Mouse (Mus musculus): ENCODE data around the gene Dppa3. TPM values are rescaled to one million over a fixed set of nuclear protein-coding genes. Genes with fewer than 3 reads are reported as not detected.
"Not testable (repeated sequence)": the region's sequence is repeated elsewhere in the genome, so short reads cannot be mapped to it uniquely, and the experiment has no call there.

Dppa3 gene
- total RNA-seq, 4 experiments from 2014 or later = not detected

DNA sequence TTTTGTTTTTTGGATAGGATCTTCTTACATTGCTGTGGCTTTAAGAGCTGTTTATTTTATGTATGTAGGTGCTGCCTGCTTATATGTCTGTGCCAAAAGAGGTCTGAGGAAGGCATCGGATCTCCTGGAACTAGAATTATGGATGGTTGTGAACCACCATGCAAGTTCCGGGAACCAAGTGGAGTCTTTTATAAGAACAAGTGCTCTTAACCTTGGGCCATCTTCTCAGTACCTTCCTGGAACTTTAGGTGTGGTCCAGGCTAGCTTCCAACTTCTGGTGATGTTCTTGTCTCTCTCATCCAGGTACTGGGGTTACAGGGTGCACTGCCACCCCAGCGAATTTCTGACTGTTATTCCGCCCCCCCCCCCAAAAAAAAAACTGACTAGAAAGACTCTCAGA is 13.8 kb upstream of the Dppa3 start:
- no peak for DNase-seq (ENCODE audit: low spot score)

DNA sequence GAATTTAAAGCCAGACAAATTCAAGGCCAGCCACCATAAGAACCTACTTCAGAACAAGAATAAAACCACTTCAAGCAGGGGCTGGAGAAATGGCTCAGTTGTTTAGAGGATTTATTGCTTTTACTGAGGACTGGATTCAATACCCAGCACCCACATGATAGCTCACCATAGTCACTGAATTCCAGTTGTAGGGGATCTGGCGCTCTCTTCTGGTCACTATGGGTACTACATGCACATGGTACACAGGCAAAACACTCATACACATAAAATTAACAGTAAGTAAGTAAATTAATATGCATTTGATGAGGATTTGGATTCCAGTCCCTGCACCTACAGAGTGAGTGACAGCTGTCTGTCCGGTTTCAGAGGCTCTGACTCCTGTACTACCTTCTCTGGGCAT is 12.2 kb upstream of the Dppa3 start:
- DNase-seq (ENCODE audit: low spot score) = no peak

DNA sequence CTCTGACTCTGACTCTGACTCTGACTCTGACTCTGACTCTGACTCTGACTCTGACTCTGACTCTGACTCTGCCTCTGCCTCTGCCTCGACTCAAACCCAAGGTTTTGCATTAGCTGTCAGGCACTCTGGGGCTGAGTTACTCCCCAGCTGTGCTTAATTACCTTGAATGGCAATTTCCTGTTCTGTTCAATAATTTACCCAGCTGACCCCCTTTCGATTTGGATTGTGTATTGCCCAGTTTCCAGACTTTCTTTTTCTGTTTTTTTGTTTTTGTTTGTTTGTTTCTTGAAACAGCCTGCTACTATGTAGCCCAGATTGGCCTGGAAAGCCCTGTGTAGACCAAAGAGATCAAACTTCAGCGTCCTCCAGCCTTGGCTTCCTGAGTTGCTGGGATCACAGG is 10.2 kb upstream of the Dppa3 start:
- DNase-seq (ENCODE audit: low spot score) = no peak

DNA sequence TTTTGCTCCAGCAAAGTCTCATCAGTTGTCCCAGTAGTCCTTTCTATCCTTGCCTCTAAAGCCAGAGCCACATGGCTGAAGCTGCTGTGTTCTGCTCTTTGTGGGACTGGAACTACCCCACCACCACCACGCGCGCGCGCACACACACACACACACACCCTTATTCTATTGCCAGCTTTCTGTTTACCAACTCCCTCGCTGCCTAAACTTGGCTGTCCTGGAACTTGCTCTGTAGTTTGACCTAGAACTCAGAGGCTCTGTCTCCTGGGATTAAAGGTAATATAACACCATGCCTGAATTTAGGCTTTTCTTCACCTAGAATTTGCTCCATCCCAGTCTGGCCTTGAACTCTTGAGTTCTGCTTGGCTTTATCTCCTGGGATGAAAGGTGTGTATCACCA is 5.1 kb upstream of the Dppa3 start:
- DNase-seq (ENCODE audit: low spot score) = no peak

DNA sequence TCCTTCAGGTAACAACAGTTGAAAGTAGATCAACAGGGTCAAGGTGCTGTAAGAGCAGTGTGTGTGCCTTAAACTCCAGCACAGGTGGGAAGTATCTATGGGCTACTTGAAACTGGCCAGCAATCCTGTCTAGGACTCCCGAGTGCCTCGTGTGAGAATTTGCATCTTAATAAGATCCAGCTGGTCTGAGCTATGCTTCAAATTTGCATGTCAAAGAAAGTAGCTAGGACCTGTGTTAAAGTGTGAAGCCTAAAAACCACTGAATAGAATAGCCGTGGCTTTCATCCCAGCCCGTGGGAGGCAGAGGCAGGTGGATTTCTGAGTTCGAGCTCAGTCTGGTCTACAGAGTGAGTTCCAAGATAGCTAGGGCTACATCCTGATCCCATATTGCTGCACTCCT is 1.7 kb upstream of the Dppa3 start:
- DNase-seq (ENCODE audit: low spot score) = no peak

DNA sequence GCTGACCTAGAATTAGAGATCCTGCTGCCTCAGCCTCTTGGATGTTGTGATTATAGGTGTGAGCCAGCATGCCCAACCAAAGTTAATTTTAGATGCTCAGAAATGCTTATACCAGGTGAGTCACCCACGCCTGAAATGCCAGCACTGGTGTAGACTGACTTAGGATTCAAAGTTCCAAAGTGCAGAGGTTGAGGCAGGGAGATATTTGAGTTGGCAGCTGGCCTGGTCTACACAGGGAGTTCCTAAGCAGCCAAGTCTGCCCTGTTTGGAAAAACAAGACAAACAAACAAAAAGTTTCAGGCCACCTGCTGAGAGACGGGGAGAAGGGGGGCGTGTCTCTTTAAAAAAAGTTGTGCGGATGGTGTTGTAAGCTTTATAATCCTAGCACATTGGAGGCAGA is 1.1 kb upstream of the Dppa3 start:
- DNase-seq (ENCODE audit: low spot score) = no peak

DNA sequence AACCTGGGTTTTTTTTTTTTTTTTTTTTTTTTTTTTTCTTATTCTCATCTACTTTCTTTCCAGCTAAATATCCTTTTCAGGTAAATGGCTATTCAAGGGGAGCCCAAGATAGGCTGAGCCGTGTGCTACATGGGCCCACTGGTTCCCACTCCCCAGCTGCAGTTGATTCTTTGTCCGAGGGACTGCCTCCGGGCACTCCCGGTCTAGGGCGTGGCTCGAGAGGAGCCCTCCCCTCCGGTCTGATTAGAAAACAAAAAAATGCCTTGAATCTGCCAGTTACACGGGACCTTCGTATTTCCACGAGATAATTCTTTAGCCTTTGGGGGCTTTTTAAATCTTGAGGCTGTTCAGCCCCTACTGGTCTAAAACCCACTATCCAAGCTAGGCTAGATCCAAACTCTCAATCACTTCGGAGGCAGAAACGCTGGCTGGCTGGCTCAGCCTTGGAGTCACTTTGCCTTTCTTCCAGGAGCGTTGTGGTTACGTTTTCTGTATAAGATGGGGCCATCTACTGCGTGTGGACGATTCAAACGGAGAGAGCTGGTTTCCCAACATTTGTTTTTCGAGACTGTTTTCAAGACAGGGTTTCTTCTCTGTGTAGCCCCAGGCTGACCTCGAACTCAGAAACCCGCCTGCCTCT is 1.4 kb downstream of the Dppa3 start:
- no peak for DNase-seq (ENCODE audit: low spot score)

DNA sequence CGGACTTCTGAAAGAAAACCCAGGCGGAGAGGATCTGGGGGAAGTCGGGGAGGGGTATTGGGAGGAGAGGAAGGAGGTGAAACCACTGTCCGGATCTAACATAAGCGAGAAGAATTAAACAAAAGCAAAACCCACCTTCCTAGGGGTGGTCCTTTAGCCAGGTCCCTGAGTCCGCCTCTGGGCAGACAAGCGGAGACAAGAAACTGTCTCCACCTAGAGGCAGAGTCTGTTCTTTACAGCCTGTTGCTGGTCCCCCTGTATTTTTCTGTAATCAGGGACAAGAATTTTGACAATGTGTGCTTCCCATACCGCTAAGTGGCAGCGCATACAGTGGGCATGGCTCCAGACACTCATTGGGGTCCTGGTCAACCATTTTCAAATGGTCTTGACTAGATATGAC is 7.2 kb downstream of the Dppa3 start:
- DNase-seq (ENCODE audit: low spot score) = peak; percentile 39

DNA sequence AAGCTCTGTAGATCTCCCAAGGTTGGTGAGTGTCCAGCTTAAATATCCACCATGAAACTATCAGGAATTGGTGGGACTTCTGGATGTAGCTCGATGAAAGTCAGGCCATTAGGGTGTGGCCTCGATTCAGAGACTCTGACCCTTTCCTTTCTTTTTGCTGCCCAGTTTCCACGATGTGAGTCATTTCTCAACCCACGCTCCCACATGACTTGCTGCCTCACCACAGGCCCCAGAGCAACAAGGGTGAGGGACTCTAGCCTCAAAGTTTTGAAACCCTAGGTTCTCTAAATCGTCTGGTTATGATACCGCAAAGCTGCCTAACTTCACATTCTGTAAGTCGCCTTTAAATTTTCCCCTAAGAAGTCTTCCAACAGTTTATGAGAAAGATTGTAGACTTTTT is 9.1 kb downstream of the Dppa3 start:
- DNase-seq (ENCODE audit: low spot score) = peak; percentile 17

DNA sequence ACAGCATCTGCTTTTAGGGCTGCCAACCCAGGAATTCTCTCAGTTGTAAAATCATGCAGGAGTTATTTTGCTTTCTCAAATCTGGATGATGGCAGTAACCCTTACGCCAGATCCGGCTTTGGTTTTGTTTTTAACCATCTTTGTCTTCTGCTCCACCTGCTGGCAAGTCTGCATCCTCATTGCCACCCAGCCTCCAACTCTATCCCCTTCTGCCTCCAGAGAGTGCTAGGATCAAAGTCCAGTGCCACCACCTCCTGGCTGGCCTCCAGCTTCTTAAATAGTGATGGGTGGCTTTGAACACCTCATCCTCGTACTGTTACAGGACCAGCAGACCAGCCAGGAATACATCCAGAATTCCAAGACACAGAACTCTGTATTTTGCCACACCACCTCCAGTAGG is 10.5 kb downstream of the Dppa3 start:
- no peak for DNase-seq (ENCODE audit: low spot score)

DNA sequence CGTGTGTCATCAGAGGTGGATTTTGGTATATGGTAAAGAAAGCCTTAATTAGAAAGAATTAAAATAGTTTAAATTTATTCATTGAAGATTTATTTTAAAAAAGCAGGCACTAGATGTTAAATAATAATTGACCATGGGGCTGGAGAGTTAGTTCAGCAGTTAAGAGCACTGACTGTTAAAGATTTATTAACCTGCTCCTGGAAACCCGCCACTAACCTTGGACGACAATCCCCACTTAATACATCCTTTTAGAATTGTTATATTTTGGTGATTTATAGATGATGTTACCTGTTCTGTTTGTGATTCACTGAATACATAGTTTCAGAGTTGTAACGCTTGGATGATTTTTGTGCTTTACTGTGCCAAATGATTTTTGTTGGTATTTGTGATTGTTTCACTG is 11.4 kb downstream of the Dppa3 start:
- not testable (repeated sequence) for DNase-seq (ENCODE audit: low spot score)

DNA sequence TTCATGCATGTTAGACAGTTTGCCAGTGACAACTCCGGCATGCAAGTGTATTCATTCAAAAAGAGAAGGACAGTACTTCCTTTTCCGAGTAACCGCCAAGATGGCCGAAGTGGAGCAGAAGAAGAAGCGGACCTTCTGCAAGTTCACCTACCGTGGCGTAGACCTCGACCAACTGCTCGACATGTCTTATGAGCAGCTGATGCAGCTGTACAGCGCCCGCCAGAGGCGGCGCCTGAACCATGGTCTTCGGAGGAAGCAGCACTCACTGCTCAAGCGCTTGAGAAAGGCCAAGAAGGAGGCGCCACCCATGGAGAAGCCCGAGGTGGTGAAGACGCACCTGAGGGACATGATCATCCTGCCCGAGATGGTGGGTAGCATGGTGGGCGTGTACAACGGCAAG is 18.0 kb downstream of the Dppa3 start:
- DNase-seq (ENCODE audit: low spot score) = not testable (repeated sequence)

DNA sequence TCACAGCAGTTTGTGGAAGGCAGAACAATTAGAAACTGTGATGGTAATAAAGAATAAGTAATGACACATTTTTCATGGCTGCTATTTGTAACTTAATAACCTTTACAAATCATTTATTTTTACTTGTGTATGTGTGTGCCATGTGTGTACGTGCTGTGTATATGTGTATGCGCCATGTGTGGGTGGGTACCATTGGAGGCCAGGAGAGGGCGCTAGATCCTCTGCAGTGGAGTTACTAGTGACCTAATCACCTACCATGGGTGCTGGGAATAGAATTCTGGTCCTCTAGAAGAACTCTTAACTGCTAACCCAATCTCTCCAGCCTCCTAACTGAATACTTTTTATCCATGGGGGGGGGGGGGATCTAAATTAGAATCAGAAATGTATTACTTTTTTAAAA is 23.7 kb downstream of the Dppa3 start:
- DNase-seq (ENCODE audit: low spot score) = no peak

DNA sequence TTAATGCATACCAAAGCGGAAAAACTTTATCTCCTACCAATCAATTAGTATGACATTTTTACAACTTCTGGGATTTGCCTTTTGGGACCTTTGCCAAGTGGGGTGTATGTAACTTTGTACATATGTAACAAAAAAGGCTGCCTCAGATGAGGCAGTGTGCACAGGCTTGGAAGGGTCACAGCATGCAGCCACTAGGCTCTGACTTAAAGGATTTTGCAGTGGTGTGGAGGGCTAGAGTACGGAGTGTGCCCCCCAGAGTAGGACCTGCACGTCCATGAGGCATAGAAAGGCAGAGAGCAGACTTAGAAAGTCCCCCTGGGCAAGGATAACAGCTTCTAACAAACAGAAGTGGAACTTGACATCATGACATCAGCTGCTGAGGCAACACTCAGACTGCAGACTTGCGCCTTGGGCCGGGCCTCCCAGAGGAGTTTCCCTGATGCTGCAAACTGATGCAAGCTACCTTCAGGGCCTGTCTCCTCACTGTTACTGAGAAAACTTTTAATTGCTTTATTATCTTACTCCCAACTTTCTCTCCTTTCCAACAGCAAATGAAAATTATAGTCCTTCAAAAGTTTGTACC is 24.3 kb downstream of the Dppa3 start:
- DNase-seq (ENCODE audit: low spot score) = no peak

DNA sequence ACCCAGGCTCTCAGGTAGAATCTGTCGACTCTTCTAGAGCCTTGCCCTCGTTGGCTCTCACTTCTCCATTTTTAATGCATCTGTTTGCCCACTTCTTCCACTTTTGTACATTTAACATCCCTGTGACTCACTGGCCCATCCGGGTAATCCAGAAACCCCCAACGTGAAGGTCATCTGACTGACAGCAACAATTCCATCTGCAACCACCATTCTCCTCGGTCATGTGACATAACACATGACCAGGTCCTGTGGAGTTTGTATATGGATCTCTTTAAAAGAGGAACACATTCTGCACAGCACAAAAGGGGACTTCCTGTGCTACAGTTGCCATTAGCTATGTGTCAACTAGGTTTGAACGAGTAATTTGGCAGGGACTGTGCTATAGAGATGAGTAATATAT is 28.1 kb downstream of the Dppa3 start:
- peak; percentile 45 for DNase-seq (ENCODE audit: low spot score)

DNA sequence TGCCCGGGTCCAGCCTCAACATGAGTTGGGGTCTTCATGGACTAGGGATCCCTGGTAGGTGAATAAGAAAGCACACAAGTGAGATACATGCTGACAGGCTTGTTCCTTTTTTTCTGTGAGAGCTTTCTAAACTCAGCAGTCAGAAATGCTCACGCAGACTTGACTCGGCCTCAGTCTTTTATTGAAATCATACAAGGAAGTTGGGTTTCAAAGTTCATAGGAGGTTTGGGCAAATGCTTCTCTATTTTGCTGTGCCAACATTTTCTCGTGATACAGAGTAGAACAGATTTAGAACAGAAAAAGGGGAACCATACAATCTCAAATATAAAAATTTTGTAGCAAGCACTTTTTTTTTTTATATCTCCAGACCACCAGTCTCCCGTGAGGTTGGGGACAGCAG is 31.4 kb downstream of the Dppa3 start:
- peak; percentile 35 for DNase-seq (ENCODE audit: low spot score)

DNA sequence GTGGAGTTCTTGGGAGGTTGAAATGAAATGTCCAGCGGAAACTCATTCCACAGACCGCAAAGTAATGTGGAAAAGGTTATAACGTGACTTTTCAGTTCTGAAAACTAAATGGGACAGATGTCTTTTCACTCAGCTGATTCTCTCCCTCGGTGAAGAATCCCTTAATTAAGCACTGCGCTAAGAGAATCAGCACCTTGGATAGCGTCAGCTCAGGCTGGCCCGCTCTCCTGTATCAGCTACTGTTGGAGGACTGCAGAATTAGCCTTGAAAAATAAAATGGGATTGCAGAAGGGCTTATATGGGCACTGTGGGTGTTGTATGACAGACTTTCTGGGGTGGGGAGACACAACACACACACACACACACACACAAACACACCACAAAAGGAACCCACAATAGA is 33.4 kb downstream of the Dppa3 start:
- DNase-seq (ENCODE audit: low spot score) = no peak

DNA sequence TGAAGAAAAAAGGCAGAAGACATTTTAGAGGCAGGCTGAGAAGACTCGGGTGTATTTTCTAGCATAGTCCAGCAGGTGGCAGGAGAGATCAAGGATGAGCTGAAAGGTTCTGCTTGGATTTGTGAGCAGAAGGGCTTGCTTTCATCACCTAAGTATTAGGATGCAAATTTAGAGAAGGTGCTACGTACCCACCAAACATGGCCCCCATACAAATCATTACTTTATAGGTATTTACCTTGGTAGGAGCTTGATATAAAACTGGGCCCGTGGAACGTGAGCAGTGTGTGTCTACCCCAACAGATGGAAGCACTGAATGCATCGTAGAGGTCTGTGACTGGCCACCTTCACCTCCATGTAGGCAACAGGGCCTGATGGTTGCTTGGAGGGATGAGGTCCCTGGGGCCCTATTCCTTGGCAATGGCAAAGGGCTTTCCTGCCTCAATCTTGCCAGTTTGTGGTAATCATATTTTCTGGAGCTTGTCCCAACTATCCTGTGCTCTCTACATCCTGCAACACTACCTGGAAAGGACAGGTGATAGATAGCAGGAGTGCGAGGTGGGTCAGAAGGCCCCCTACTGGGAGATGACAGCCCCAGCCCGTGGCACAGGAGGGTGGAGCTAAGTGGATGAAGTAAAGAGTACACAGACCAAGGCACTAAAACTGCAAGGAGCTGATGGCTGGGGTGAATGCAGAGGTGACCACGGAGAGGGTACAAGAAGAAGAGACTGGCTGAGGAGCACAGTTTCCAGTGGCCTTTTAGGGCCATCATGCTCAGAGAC is 34.6 kb downstream of the Dppa3 start:
- DNase-seq (ENCODE audit: low spot score) = no peak

DNA sequence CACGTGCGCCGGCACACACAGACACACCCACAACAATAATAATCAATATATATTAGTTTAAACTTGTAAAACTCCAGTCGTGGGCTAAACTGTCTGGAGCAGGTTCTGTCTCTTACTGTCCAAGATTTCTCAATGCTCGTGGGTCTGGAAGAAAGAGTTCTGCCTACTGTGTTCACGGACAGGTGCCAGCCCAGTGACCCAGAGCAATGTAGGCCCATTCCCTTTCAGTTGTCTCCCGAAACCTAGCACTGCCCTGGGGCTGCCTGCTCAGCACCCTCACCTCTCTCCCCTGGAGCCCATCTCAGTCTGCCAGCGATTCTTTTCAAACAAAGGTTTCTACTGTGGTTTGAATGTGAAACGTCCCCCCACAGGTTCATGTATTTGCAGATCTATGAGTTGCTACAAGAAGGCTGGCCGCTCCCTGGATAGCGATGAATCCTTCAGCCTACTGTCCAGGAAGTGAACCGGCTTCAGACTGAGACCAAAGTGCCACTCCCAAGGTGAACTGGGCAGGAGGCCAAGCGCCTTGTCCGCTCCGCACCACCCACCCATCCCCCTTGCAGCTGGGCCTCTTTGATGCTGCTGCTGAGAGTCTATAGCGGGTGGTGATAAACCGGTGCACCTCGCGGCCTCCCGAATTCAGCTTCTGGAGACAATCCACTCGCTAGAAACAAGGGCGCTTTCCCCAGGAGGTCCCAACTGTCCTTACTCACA is 36.5 kb downstream of the Dppa3 start:
- no peak for DNase-seq (ENCODE audit: low spot score)

DNA sequence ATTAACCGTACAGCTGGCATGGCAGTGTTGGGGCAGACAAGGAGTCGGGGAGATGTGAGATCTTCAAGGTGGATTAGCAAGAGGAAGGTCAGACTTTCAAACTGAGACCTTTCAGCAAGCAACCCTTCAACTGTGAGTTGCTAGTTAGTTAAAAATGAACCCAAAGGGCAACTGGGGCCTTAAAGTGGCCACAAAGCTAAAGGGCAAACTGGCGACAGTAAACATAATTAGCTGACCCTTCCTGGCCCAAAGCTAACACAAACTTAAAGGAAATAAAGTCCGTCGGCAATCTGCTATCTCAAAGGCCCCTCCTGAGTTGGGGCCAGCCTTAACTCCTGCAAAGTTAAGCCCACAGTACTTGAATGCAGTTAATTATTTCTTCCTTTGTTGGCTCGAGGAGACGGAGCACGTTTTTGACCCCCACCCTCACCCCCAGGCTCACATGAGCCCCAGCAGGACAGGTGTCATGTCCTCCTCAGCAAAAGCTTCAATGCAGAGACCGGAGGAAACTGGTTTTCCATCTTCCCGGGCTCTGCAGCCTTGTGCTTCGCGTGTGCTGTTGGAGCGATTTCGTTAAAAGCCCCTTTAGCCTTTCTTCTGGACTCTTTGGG is 37.5 kb downstream of the Dppa3 start:
- no peak for DNase-seq (ENCODE audit: low spot score)

DNA sequence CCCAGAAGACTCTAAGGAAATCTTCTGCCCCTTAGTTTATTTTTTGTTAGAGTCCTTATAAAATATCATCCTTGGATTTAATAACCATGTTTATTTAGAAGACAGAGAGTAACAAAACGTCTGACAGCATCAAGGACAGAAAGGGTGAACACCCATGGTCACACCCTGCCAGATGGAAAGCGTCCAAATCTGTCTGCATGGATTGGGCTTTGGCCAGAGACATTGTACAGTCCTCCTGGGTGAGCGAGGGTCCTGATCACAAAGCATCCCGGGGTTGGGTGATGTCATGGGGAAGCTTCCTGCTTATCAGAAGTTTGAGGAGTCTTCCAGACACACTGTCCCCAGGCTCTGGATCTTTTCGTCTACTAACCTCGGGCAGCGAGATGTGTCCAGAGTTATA is 39.7 kb downstream of the Dppa3 start:
- DNase-seq (ENCODE audit: low spot score) = no peak

DNA sequence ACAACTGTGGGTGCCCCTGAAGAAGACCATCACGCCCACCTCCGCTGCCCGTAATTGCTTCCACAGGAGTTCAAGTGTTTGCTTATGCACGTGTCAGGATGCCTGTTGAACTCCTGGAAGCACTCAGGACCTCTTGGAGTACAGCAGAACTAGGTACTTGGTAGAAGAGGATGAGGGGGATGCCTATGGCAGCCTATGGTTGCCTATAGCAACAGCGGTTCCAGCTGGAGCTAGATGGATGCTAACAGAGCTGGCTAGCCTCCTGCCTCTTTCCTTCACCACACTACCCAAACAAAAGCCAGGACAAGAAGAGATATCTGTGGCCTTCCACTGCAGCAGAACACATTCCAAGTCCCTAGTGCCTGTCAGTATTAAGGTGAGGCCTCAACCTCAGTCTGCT is 41.5 kb downstream of the Dppa3 start:
- no peak for DNase-seq (ENCODE audit: low spot score)
